Mouse (Mus musculus) urinary bladder, postnatal 10 days (tissue): Measurements from ENCODE around the gene Vps35.

Experiments
- DNase-seq: peaks from one replicate; pipeline ENCODE4 v3.0.0; 2022; ENCODE audit warnings: low spot score

Vps35 gene

DNA sequence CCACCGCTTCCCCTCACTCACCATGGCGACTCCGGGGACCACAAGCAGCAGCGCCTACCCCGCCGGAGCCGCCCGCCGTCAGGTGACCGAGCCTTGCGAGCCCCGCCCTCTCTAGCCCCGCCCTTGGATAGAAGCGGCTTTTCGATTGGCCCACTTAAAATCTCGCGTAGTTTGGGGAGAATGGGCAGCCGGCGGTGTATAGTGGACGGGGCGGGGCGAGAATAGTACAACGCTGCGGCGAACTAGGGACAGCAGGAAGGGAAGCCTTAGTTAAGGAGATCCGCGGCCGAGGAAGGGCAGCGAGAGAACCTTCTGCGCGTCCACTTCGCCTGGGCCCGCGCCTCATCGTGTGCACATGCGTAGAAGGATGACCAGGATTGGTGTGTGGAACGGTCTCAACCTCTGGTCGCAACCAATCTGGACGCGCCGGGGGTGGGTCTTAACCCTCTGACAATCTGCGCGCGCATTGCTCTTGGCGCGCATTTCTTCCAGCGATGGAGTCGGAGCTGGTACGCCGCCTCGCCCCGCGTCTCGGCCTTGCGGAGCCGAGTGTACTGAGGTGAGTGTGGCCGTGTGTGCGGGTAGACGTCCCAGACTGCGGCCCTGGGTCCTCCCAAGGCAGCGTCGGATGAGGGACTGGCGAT lies at the start of gene Vps35, which contains the start of gene Orc6:
TSS of gene Vps35 (minus strand) at position 369 of the 644 bp plus-strand sequence.
TSS of gene Orc6 (plus strand) at position 199 of the 644 bp plus-strand sequence.
- DNase-seq: peak; percentile 83

DNA sequence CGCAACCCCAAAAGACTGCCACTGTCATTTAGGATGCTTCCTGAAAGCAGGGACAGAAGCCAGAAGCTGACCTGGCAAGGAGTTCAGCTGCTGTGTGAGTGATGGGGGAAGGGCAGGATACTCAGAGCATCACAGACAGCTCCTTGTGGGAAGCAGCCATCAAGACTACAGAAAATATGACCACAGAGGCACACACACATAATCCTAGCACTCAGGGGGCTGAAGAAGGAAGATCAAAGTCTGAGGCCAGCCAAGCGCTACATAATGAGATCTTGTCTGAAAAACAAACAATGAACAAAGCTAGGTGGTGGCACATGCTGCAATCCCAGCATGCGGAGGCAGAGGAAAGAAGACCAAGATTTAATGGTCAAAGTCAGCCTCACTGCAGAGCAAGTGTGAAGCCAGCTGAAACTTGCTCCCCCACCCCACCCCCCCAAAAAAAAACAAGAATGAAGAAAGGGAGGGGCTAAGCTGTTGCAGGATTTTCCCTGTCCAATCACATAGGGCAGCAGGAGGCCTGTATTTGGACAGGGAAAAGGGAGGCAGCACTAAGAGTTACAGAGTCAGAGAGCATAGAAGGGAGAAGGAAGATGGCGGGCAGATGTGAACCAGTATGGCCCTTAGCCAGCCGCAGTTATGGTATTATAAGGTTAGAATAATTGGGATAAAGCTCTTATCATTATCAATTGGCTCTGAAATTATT lies 40.4 kb upstream of the Vps35 start:
- no peak for DNase-seq

DNA sequence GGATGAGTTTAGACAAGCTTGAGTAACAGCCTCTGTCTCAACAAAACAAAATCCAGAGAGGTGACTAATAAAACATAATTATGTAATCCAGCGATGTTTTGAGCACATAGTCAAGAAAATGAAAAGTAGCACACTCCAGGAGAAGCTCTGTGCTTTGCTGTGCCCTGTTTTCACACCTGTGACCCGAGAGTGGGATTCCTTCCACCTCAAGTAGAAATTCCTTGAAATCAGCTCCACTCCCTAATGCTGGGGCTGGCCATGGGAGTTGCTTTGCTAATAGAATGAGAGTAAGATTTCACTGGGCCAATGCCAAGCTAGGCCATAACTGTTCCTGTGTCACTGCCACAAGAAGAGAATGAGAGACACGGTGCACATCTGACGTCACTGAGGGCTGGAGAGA lies 38.1 kb upstream of the Vps35 start:
- no peak for DNase-seq

DNA sequence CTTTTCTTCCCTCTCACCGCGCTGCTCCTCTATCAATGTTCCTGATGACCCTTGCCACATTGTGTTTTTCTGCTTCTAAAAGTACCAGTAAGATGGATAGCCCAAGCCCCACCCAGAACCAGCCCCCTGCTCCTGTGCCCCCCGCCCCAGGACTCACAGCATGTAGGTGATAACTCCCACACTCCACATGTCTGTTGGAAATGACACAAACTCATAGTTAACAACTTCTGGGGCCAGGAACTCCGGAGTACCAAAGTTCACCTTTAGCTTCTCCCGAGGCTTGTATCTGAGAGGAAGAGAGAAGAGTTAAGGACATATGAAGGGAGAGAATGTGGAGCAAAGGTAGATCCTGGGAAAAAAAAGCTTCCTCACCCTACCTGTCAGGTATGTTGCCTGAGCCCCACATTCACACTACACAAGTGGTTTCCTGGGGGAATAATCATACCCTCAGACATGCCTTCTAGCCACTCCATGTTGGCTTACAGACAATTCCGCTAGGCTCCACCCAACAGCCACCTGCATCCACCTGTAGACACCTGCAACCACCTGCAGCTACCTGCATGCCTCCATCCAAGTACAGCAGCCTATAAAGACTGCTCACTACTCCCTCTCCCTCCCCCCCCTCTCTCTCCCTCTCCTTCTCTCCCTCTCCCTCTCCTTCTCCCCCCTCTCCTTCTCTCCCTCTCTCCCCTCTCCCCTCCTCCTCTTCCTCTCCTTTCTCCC lies 36.8 kb upstream of the Vps35 start:
- no peak for DNase-seq

DNA sequence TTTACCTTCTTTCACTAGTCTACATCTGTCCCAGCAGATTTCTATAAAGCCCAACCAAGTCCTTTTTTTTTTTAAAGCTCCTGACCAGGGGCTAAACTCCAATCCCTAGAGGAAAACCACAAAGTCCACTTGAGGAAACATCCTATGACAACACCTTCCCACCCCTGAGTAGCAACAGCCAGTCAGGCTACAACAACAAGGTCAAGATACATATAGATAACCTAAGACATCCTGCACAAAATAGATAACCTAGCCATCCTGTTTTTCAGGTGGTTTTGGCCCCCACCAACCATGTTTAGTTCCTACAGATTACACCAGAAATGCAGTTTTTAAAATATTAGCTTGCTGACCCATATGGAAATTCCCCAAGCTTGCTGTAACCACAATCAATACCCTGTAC lies 35.5 kb upstream of the Vps35 start:
- DNase-seq: no peak

DNA sequence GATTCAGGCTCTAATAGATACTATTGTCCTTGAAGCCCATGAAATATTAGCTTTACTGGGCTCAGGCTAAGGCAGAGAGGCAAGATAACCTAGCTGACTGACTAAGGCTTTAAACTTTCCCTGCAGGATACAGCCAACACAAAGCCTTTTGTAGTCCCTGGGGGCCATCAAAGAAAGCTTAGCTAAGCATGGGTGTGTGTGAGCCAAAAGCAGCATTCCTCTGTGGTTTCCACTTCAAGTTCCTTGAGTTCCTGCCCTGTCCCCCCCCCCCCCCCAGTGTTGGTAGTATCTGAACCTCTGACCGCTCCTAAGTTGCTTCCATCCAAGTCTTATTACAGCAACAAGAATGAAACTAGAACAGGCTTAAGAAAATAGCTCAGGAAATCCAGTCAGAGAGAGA lies 29.9 kb upstream of the Vps35 start:
- no peak for DNase-seq

DNA sequence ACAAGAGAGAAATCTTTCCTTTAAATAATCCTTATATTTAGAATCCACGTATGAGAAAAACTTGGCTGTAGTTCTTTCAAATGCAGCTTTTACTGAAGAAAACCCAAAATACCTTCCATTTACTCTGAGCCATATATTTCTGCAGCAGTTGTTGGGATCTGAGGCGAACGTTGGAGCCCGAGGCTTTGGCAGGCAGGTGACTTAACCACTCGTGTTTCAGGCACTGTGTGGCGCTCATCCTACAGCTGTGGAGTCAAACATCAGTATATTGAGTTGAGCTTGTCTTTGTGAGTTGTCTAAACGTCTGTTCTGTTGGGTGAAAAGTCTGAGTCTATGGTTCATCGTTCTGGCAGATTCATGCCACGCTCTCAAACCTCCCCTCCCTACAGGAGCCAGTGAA lies 27.4 kb upstream of the Vps35 start:
- no peak for DNase-seq

DNA sequence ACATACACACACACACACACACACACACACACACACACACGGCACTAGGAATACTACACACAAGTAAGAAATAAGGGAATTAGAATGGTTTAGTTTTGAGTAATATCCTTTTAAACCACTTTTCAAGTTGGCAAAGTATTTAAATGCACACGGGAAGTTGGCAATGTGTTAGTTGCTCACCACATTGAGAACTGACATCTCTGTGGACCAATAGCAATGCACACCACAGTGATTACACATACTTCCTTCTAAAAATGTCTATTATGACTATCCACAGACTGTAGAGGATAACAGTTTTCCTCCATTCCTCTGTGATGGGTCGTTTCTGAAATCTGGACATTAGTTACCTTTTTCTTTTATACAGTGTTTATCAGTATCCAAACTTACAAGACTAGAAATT lies 23.5 kb upstream of the Vps35 start:
- no peak for DNase-seq

DNA sequence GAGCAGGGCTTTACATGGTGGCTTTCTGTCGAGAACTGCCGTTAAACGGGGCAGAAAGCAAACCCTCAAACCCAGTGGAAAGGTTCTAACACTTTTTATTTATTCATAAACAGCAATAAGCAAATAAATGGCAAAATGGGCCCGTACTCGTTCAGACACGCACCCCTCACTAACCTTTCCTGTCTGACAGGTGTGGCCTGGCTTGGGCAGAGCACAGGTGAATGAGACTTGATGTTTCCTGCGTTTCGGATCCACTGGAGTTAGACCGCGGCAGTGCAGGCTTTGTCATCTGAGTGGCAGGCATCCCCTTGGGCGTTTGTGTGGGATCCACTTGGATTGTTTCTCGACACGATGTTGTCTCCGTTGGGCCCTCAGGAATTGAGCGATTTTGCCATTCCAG lies 22.4 kb upstream of the Vps35 start:
- no peak for DNase-seq

DNA sequence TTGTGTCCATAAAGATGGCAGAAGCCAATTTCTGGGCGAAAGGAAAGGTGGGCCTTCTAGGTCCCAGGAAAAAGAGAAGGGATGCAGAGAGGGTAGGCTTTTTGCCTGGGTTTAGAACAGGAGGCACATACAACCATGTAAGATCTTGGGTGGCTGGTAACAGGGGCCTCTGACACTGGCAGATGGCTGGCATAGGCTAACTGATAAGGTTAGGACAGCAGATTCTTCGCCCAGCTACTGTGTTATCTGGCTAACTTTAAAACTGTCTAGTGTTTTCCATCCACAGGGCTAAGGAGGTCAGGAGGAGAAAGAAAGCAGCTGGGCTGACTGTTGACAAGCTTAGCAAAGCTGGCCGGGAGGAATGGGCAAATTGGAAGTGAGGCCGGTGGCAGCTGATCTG lies 18.9 kb upstream of the Vps35 start:
- no peak for DNase-seq

DNA sequence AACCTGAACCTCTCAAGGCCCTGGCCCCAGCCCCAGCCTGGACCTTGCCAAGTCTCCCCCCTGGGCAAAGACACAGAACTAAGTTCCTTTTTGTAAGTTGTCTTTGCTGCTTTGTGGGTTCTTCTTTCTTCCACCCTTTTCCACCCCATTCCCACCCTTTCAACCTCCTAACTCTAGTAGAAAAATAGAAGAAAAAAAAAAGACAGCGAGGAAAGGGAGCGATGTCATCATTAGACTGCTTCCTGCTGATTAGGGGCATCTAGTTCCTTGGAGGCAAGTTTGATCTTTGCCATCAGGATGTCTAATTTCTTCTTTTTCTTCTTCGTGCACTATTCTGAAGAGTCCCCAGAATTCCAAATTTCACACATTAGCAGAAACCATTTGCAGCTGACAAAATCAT lies 13.4 kb upstream of the Vps35 start:
- no peak for DNase-seq

DNA sequence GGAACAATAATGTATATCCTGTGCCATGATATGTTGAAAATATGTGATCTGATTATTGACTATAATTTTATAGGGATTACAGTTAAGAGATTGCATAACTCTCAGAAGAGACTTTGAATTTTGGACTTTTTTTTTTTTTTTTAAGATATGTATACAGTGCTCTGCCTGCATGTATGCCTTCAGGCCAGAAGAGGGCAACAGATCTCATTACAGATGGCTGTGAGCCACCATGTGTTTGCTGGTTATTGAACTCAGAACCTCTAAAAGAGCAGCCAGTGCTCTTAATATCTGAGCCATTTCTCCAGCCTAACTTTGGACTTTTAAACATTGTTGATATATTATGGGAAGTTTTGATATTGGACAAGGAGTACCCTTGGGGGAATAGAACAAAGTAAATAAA lies 12.1 kb upstream of the Vps35 start:
- DNase-seq: no peak

DNA sequence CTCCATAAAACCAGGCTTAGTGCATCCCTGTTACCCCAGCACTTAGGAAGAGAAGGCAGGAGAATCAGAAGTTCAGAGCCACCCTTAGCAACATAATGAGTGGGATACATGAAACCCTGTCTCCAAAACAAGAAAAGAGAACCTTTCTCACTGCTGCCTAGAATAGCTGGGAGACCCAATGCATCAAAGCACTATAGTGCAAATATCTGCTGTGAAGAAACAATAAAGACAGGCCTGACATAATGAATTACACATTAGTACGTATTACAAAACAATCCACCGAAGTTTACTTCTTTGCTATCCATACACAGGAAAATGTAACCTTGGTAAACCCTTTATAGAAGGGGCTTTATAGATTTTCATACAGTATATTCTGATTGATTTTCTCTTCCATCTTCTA lies 9.0 kb upstream of the Vps35 start:
- DNase-seq: no peak

DNA sequence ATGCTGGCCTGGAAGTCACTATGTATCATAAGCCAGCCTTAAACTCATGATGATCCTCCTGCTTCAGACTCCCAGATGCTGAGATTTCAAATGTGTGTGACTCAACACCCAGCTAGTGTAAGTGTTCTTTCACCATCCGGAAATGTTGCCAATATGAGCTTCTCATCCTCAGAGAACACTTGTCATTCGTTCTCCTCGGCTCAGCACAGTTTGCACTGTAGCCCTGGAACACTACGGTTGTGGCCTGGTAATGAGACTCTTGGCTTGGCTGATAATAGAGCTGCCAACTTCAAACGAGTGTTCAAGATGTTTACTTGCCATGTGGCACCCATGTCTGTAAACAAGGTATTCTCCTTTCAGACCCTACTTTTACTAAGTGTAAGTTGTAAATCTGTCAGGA lies 3.9 kb upstream of the Vps35 start:
- DNase-seq: no peak

DNA sequence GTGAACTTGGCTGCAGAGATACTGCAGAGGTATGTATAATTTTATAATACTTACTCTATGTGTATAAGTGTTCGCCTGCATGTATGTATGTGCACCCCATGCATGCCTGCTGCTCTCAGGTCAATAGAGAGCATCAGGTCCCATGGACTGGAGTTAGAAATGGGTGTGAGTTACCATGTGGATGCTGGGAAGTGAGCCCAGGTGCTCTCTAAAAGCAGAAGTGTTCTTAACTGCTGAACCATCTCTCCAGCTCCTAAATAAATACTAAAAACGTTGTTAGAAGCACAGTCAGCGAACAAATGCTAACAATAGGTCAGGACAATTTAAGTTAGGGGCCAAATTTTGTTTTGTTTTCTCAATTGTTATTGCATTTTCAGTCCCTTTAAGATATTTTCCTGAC lies 3.3 kb upstream of the Vps35 start:
- DNase-seq: no peak

DNA sequence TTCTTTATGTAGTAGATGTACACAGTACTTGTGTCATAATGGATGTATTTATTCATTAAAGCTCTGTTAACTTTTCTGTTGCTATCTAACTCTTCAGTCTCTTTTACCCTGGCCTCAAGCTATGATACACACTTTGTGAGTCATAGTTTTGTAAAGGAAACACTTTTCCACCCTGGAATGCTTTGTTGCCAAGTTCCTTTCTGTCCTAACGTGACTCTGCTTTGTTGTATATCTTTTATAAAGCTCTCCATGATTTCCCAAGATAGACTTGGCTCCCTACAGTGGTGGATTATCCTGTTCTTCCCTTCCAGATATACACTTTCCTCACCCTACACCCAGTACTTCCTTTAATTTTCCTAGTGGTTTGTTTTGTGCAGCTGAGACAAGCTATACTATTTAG lies 2.3 kb upstream of the Vps35 start:
- DNase-seq: no peak

DNA sequence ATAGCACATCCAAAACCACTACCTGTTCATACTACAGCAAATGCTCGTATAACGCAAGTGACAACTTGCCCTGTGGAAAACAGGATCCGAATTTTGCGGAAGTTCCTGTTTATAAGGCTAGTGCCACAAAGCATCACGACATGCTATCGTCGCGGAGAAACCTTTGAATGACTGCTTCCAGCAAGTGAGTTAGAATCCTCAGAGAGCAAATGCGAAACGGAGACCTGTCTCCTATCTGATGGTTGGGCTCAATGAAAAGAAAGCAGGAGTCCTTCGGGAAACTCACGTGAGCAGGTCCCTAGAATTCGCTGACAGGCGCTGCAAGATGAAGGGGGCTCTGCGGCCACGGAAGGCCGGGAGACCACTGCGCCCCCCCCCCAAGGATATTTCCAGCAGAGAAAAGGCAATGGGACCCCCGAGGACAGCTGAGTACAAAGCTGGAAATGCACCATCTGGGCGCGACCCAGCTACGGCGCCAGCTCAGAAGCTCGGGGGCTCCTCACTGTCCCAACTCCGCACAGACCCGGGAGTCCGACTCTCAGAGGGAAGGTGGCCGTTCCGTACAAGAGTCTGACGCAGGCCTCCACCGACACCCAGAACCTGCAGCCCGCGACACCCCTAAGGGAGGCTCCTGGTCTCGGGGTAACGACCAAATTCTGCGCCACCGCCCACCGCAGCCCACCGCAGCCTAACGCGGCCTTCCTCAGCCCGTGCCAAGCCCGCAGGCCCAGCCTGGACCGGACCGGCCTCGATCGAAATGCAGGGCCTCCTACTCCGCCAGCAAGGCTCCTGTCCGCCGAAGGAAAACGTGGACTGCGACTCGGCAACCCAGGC lies 785 bp downstream of the Vps35 start:
- DNase-seq: no peak

DNA sequence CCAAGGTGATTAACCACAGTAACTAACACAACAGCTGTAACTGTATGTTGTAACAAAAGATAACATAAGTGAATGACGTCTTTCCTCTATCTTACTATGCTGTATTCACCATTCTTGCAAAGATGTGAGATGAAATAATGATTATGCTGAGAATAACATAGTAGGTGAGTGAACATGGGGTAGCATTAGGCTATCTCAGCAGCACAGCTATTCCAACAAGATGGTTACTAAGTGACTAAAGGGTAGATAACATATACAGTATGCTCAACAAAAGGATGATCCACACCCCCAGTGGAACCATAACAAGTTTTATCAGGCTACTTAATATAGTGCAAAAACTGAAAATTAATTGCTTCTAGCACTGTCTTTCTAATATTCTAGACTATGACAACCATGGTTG lies 12.8 kb downstream of the Vps35 start:
- DNase-seq: no peak

DNA sequence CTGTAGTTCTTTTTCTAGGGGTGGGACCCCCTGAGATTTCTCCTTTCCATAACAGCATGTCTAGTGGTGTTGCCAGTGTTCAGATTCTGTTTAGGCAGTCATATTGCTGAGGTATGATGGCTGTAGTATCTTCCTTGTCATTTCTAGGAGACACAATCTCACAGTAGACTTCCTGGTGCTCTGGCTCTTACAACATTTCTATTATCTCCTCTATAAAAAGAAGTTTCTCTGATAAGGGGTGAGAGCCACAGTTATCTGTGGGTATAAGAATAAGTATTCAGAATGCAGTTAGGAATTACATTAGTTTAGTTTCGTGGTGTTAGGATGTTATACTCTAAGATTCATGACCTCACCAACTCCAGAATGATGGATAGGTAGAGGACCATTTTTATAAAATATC lies 72.3 kb downstream of the Vps35 start:
- DNase-seq: no peak

DNA sequence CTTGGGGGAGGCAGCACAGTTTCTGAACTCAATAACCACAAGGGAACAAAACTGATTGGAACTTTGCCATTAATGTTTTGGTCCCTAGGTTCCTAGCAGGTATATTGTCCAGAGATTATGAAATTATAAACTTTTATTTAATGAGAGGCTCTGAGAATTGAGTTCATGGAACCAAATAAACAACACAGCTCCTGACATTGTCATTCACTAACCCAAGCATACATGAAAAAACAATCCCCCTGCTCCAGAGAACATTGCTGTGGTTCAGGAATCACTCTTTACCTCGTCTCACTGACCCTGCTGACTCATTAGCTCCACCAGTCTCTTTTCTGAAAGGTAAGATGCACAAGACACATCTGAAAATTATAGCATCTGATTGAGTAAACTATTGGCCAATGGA lies 73.9 kb downstream of the Vps35 start, which contains the start of gene Olfr371:
TSS of gene Olfr371 (plus strand) at position 301 of the 400 bp plus-strand sequence.
- no peak for DNase-seq

DNA sequence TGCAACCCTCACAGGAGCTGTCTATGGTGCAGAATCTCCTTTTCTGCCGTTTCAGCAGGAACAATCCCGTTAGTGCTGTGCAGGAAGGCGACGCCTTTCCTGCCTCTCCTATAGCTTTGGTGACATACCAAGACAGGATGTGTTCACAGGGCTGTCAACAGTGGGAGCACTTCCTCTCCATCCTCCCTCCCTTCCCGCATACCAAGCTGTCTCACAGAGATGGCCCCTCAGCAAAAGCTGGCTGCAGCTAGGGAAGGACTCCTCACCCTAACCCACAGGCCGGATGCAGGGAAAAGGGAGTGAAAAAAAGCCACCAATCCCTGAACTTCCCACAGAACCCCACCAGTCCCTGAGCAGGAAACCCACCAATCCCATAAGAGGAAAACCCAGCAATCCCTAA lies 78.6 kb downstream of the Vps35 start:
- DNase-seq: no peak

DNA sequence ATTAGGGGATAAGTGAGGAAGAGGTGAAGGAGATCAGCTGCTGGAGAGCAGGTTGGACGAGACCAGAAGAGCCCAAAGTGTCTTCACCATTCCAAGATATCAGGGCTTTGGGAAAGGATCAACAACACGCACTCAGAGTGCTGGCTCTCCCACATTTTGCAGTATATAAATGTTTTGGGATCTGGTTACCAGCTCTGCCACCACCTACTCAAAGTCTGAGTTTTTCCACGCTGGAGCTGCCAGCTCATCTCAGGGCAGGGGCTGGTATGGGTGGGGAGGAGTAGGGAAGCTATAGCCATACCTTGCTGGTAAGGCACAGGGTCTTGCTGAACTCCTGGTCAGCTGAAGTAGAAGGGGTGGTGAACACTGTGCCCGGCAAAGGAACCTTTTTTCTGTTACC lies 79.4 kb downstream of the Vps35 start:
- no peak for DNase-seq
